Mouse (Mus musculus) left cerebral cortex, adult 8-10 months (tissue): ENCODE results near the gene Ifitm10. TPM values are rescaled to one million over a fixed set of nuclear protein-coding genes. Genes with fewer than 3 reads are reported as not detected.
A peak's percentile ranks its signal among the peaks of the same experiment; 100 is the strongest.

Source experiments
- DNase-seq, 2 experiments: peaks; one replicate each; pipeline ENCODE4 v3.0.0; 2022; ENCODE audit warnings: low spot score in 2 of 2
- total RNA-seq, 4 experiments: library from RNA; stranded (reverse); gene quantifications; 2 replicates each; pipeline ENCODE4 v1.2.4; 2022

Gene Ifitm10
- total RNA-seq, 4 experiments from 2014 or later = 30.9 to 34.5 (median 31.7) TPM

- DNase-seq = no peak
Measured at GRCm38 (mm10) chr7:142391108-142391507, 17.6 kb upstream of the Ifitm10 start.

GRCm38 (mm10) chr7:142389961-142390650, 16.6 kb upstream of the Ifitm10 start:
- DNase-seq = no peak

DNA sequence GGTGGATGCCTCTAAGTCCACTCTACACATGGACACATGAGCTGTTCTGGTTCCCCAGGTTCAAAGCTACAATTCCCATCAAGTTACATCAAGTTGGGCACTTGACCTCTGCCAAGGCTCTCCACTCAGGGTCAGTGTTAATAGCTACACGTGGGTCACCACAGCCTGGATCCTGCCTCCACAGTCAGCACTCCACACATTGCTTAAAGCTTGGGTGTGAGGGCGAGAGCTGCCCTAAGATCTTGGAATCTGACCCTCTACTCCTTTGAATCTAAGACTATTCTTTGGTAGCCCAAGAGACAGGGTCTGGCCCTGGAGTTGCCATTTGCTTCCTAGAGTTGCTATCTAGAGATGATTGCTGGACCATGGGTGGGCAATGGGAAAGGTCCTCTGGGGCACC, 15.2 kb upstream of the Ifitm10 start:
- DNase-seq = no peak

DNA sequence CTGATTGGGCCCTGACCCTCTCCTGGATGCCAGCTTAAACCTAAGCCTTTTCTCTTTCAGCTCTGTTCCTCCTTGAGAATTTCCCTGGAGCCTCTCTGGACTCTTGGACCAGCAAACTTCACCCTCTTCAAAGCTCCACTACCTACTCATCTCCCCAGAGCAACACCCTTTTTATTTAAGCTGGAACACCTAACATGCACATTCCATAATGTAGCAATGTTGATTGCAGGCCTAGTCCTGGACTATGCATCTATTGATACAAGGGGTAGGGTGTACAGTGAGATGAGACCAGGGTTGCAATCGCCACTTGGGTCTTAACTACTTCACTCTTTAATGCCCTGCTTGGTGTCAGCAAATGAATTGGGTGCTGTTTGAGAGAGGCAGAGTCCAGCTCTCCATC, 14.6 kb upstream of the Ifitm10 start:
- DNase-seq = no peak

DNA sequence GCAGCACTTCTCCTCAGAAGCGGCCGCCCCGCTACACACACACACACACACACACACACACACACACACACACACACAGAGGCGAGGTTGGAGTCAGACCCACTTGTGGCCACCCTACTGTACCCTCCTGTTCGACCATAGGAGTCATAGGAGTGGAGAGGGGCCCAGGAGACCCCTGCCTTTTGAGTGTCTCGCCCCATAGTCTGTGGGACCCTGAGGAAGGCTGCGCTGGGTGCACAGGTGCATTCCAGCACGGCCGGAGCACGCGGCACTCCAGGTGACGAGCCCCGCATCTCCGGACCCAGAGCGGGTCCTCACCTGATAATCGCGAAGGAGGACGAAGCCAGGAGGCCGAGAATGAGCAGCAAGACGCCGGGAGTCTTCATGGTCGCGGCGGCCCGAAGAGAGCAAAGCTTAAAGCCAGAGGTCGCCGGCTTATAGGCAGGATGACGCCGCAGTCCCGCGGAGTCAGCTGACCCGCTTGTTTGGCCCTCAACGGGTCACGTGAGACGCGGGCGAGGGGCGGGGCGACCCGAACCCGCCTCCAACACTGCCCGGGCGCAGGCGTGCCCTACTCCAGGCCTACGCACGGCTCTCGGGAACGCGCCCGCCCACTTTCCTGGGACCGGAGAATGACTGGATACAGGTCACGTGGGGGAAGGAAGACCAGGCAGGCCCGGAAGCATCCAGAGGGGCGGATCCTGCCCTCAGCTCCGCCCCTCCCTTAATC, 14.0 kb upstream of the Ifitm10 start, which contains the start of gene Ctsd:
Gene Ctsd, minus strand, starts transcription at position 620 of the 730 bp plus-strand sequence.
- peak; percentile 91 to 98 for DNase-seq

- no peak for DNase-seq
Measured at GRCm38 (mm10) chr7:142386621-142387201, 13.2 kb upstream of the Ifitm10 start.

DNA sequence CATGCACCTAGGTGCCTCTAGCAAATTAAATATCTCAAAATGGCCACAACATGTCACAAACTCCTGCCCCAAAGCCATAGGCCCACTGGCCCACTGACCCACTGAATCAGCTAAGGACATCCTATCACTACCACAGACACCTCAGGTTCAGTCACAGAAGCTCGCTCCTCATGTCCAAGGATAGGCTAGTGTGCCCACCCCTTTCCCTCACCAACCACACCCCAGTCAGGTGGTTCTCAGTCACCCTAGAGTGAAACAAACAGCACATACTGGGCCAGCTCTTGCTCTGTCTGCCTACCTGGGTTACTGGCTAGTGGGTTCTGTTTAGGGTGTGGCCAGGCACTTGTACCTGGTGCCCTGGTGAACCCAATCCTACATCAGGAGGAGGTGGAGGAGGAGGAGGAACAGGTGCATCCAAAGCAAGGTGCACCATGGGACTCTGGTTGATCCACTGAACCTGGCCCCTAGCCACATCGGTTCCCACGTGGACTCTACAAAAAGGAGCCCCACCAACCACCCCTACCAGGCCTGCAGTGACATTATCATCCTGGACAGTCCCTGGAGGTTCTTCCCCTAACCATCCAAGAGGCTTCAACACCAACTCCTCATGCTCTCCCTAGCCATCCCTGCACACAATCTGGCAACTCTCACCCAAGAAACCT, 12.3 kb upstream of the Ifitm10 start:
- DNase-seq = no peak

- no peak for DNase-seq
Measured at GRCm38 (mm10) chr7:142384306-142384705, 10.8 kb upstream of the Ifitm10 start.

GRCm38 (mm10) chr7:142382567-142382966, 9.0 kb upstream of the Ifitm10 start, which contains the start of gene Gm49369:
Gene Gm49369, minus strand, starts transcription at chr7:142382667.
- no peak for DNase-seq

- DNase-seq = no peak
Measured at GRCm38 (mm10) chr7:142381175-142381574, 7.6 kb upstream of the Ifitm10 start.

GRCm38 (mm10) chr7:142379186-142379585, 5.6 kb upstream of the Ifitm10 start:
- DNase-seq = no peak

GRCm38 (mm10) chr7:142377233-142377925, 3.8 kb upstream of the Ifitm10 start:
- no peak for DNase-seq

GRCm38 (mm10) chr7:142376096-142376495, 2.5 kb upstream of the Ifitm10 start:
- no peak for DNase-seq

DNA sequence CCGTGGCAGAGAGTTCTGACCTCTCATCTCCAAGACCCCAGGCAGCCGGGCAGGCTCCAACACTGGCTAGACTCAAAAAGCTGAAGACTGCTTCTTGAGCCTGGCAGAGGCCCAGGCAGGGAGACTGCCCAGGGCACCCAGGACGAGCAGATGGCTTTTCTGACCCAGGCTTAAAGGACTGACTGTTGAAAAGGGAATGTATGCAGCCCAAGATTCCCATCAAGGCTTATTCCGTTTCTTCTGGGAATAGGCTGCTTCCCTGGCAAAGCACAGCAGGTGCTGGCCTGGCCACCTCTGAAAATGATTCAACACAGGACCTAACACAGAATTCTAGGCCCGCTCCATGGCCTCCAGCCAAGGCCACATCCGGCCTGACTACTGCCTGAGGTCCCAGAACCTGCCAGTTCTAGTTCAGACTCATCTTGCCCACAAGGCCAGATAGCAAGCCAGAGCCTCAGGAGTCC, 1.7 kb upstream of the Ifitm10 start:
- no peak for DNase-seq

DNA sequence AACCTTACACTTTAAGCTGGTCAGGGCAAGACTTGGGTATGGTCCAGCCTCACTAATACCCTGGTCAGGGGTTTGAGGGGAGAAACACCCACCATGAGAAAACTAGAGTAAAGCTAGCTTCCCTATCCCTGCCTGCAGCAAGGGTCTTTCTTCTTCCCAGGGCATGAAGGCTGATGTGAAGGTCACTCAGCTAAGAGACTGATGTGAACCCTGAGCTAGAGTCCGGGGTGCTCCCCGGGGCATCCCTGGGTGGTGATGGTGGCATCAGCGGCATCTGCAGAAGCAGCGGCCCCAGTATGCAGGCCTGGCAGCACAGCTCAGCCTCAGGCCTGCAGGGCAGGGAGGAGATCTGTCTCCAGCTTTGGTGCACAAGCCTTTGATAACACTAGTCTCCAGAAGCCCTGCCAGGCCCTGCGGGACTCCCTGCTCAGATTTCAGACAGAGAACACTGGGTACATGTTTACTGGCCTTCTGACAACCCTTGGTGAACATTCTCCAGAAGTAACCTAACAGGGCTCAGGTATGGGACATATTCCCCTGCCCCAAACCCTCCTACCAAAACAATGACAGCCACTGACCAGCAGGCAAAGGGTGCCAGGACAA, 961 bp upstream of the Ifitm10 start:
- DNase-seq = no peak

GRCm38 (mm10) chr7:142373039-142373438, 514 bp downstream of the Ifitm10 start:
- no peak for DNase-seq

DNA sequence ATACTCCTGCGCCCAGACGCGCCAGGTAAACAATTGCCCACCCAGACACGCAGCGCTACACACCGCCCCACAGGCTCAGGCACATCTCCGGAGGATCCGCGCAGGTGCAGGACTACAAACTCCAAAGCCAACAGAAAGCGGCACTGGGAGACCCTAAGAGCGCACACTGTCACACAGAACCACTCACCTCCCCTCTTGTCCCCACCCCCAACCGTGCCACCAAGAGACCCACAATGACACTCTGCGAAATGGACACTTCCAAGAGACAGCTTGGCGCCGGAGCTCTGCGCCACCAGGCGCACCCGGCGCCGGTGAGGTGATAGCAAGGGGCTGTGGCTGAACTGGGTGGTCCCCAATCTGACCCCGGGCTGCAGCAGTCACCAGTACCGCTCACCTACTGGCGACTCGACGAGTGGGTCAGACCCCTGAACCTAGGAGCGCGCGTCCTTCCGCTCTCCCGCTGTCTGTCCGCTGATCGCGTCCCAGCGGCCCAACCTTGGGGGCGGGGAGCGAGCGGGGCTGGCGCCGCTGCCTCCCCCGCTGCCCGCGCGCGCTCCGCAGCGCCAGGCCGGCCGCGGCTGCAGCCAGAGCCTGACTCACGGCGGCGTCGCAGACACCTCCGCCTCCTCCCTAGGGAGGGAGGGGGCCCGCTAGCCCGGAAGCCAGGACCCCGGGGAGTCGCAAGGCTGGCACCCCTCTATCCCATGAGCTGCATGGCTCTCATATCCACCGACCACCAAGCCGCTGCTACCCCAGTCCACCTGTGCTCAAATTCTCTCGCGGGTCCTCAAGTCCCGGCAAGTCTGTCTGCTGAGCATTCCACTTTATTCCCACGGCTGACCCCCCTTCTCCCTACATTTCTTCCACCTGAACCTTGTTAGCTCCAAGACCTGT, 1.5 kb downstream of the Ifitm10 start:
- no peak for DNase-seq

DNA sequence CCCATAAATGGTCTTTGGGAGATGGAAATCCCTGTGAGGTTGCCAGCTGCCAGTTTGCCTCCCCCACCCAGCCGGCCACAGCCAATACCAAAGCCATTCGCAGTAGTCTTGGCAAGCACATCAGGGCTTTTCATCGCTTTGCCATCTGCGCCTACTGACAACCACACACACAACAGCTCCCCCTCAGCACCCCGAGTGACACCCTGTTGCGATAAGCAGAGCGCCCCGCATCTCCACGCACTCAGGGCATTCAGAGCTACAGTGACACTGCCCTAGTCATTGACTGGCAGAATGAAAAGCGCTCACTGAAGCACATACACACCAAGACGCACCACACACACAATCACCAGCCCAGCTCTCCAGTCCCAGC, 2.2 kb downstream of the Ifitm10 start:
- DNase-seq = peak; percentile 37 to 78

DNA sequence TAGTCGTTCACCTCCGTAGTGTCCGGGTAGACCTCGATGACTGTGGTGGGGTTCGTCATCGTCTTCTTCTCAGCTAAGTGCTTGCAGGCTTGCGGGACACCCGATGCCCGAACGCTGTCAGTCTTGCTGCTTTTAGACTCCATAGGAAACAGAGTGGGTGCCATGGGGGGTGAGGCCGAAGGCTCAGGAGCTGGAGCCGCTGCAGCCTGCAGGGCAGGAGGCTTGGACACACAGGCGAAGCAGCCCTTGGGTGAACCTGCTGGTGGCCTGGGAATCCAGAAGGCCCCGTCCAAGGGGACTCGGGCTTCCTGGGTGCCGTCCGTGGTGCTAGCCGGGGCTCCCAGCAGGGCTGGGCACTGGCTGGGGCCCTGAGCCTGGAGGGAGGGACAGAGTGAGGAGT, 2.6 kb downstream of the Ifitm10 start:
- no peak for DNase-seq

DNA sequence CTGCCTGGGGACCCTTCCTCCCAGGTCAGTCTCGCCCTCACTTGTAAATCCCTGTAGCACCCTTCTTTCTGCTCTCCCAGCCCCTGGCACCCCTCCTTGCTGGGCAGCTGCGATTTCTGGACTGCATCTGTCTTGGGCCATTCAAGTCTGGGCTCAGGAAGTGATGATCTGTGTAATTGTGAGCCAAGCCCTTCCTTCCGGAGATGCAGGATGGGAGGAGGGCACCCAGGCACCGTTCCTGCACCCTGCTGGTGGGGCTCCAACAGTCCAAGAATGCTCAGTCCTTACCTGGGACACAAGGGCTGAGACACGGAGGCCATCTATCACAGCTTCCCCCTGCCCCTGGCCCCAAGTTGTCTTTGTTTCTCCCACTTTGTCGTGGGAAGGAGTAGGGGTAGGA, 3.7 kb downstream of the Ifitm10 start:
- no peak for DNase-seq
